Mouse (Mus musculus) intestine, embryonic 16.5 days (tissue): ENCODE data around the gene Prkn. TPM values are rescaled to one million over a fixed set of nuclear protein-coding genes. Genes with fewer than 3 reads are reported as not detected.

Experiments
- ATAC-seq: fragments of 200-750 bp; cut with Nextera tagmentation; 2 replicates; pipeline ENCODE4 v1.8.0; 2017; ENCODE audit warnings: moderate TSS enrichment, moderate library complexity
- H3K27ac ChIP-seq: fragments of 300-500 bp; sonication (generic); 2 replicates; pipeline ENCODE4 v1.5.1; 2014; ENCODE audit warnings: mild to moderate bottlenecking, low read length
- H3K27me3 ChIP-seq: fragments of 300-500 bp; sonication (generic); replicated peaks from 2 replicates; pipeline ENCODE4 v1.6.1; 2014; ENCODE audit warnings: low read length, control low read depth, mixed read lengths; ENCODE audit not compliant: control insufficient read depth, insufficient read depth
- H3K36me3 ChIP-seq: fragments of 300-500 bp; sonication (generic); 2 replicates; pipeline ENCODE4 v1.6.1; 2014; ENCODE audit warnings: low read length, control low read depth; ENCODE audit not compliant: control insufficient read depth, insufficient read depth
- H3K4me1 ChIP-seq: fragments of 300-500 bp; sonication (generic); 2 replicates; pipeline ENCODE4 v1.6.1; 2014; ENCODE audit warnings: low read length, control low read depth, mixed read lengths; ENCODE audit not compliant: control insufficient read depth, insufficient read depth
- H3K4me2 ChIP-seq: fragments of 300-500 bp; sonication (generic); 2 replicates; pipeline ENCODE4 v1.6.1; 2014; ENCODE audit warnings: low read depth, low read length, control low read depth
- H3K4me3 ChIP-seq: fragments of 300-500 bp; sonication (generic); 2 replicates; pipeline ENCODE4 v1.5.1; 2014; ENCODE audit warnings: mild to moderate bottlenecking, low read length
- H3K9ac ChIP-seq: fragments of 300-500 bp; sonication (generic); 2 replicates; pipeline ENCODE4 v1.6.1; 2014; ENCODE audit warnings: low read depth, low read length
- H3K9me3 ChIP-seq: fragments of 300-500 bp; sonication (generic); 2 replicates; pipeline ENCODE4 v1.6.1; 2016; ENCODE audit warnings: low read length, control low read depth; ENCODE audit not compliant: control insufficient read depth
- WGBS: fragments of 180-500 bp; shearing (Covaris S2); extraction: QIAGEN DNeasy Blood & Tissue Kit; methylation state at CpG from one replicate; pipeline ENCODE4 v1.1.7; 2014; 5-methylcytosine and 5-hydroxymethylcytosine counted together
- polyA plus RNA-seq: library from polyadenylated mRNA; unstranded; fragments of >200 nt; fragmentation: Nextera tagmentation; extraction: Ambion mirVana; gene quantifications from 2 replicates; pipeline ENCODE4 v1.2.1, GENCODE M21; 2015

Prkn gene
- polyA plus RNA-seq, 1 experiment from 2014 or later = 1.3 TPM

GRCm38 (mm10) chr17:11089361-11089760 lies 249.2 kb downstream of the Prkn start:
- H3K4me2 ChIP-seq = no peak overlapping the region
- H3K9me3 ChIP-seq = no peaks in the 10 kb centered on the region
- H3K4me3 ChIP-seq = no peak overlapping the region
- no peak overlapping the region for H3K27ac ChIP-seq
- ATAC-seq = no peak
- H3K27me3 ChIP-seq = no peaks in the 10 kb centered on the region
- no peak overlapping the region for H3K9ac ChIP-seq
- no peaks in the 10 kb centered on the region for H3K4me1 ChIP-seq
- 77% methylated on average over 6 of the region's 6 CpGs for WGBS
- H3K36me3 ChIP-seq = no peaks in the 10 kb centered on the region

- peak; percentile 87 for ATAC-seq
- Histone ChIP-seq H3K27me3 (no peaks in the 10 kb centered on the region), H3K36me3 (no peaks in the 10 kb centered on the region), H3K9ac (no peak overlapping the region), H3K4me3 (no peak overlapping the region), H3K9me3 (no peaks in the 10 kb centered on the region), H3K27ac (no peak overlapping the region), H3K4me1 (no peaks in the 10 kb centered on the region), H3K4me2 (no peak overlapping the region)
- WGBS = 31% methylated on average over 6 of the region's 6 CpGs
These were observed 252.7 kb downstream of the Prkn start for GRCm38 (mm10) chr17:11092900-11093299.

GRCm38 (mm10) chr17:11093321-11093720 lies 253.1 kb downstream of the Prkn start:
- Histone ChIP-seq H3K27me3 (no peaks in the 10 kb centered on the region), H3K9me3 (no peaks in the 10 kb centered on the region), H3K4me3 (no peak overlapping the region), H3K27ac (no peak overlapping the region), H3K4me2 (no peak overlapping the region), H3K9ac (no peak overlapping the region), H3K36me3 (no peaks in the 10 kb centered on the region), H3K4me1 (no peaks in the 10 kb centered on the region)
- WGBS = 66% methylated on average over 3 of the region's 3 CpGs
- no peak for ATAC-seq

GRCm38 (mm10) chr17:11107007-11107406 lies 266.8 kb downstream of the Prkn start:
- Histone ChIP-seq H3K4me1 (no peaks in the 10 kb centered on the region), H3K4me2 (no peak overlapping the region), H3K27me3 (no peaks in the 10 kb centered on the region), H3K9ac (no peak overlapping the region), H3K36me3 (no peaks in the 10 kb centered on the region), H3K9me3 (no peaks in the 10 kb centered on the region), H3K27ac (no peak overlapping the region), H3K4me3 (no peak overlapping the region)
- WGBS = 71% methylated on average over 3 of the region's 3 CpGs
- ATAC-seq = no peak

- Histone ChIP-seq H3K4me2 (no peak overlapping the region), H3K4me3 (no peak overlapping the region), H3K4me1 (no peaks in the 10 kb centered on the region), H3K9me3 (no peaks in the 10 kb centered on the region), H3K27ac (no peak overlapping the region), H3K36me3 (no peaks in the 10 kb centered on the region), H3K27me3 (no peaks in the 10 kb centered on the region), H3K9ac (no peak overlapping the region)
- ATAC-seq = no peak
- WGBS = 50% methylated on average over 2 of the region's 2 CpGs
These were observed 267.7 kb downstream of the Prkn start for GRCm38 (mm10) chr17:11107916-11108315.

GRCm38 (mm10) chr17:11117508-11117907 lies 277.3 kb downstream of the Prkn start:
- no peaks in the 10 kb centered on the region for H3K27me3 ChIP-seq
- ATAC-seq = no peak
- H3K4me2 ChIP-seq = no peak overlapping the region
- WGBS = 81% methylated on average over 10 of the region's 10 CpGs
- H3K36me3 ChIP-seq = no peaks in the 10 kb centered on the region
- H3K4me3 ChIP-seq = no peak overlapping the region
- no peak overlapping the region for H3K9ac ChIP-seq
- H3K9me3 ChIP-seq = no peaks in the 10 kb centered on the region
- no peak overlapping the region for H3K27ac ChIP-seq
- no peaks in the 10 kb centered on the region for H3K4me1 ChIP-seq

GRCm38 (mm10) chr17:11124048-11124447 lies 283.9 kb downstream of the Prkn start:
- H3K9ac ChIP-seq = no peak overlapping the region
- 72% methylated on average over 7 of the region's 7 CpGs for WGBS
- H3K4me3 ChIP-seq = no peak overlapping the region
- no peak overlapping the region for H3K27ac ChIP-seq
- no peaks in the 10 kb centered on the region for H3K9me3 ChIP-seq
- no peaks in the 10 kb centered on the region for H3K4me1 ChIP-seq
- H3K4me2 ChIP-seq = no peak overlapping the region
- H3K27me3 ChIP-seq = no peaks in the 10 kb centered on the region
- ATAC-seq = no peak
- no peaks in the 10 kb centered on the region for H3K36me3 ChIP-seq

- no peak overlapping the region for H3K4me3 ChIP-seq
- no peaks in the 10 kb centered on the region for H3K36me3 ChIP-seq
- H3K9ac ChIP-seq = no peak overlapping the region
- no peaks in the 10 kb centered on the region for H3K9me3 ChIP-seq
- no peak overlapping the region for H3K4me2 ChIP-seq
- H3K4me1 ChIP-seq = no peaks in the 10 kb centered on the region
- H3K27ac ChIP-seq = no peak overlapping the region
- ATAC-seq = no peak
- no peaks in the 10 kb centered on the region for H3K27me3 ChIP-seq
- 84% methylated on average over 1 of the region's 1 CpGs for WGBS
These were observed 287.0 kb downstream of the Prkn start for GRCm38 (mm10) chr17:11127217-11127616.

- Histone ChIP-seq H3K9ac (no peak overlapping the region), H3K4me1 (no peaks in the 10 kb centered on the region), H3K4me2 (no peak overlapping the region), H3K4me3 (no peak overlapping the region), H3K27me3 (no peaks in the 10 kb centered on the region), H3K27ac (no peak overlapping the region), H3K36me3 (no peaks in the 10 kb centered on the region), H3K9me3 (no peaks in the 10 kb centered on the region)
- 76% methylated on average over 4 of the region's 4 CpGs for WGBS
- no peak for ATAC-seq
These were observed 290.7 kb downstream of the Prkn start for GRCm38 (mm10) chr17:11130919-11131318.

GRCm38 (mm10) chr17:11142321-11142720 lies 302.1 kb downstream of the Prkn start:
- 70% methylated on average over 5 of the region's 5 CpGs for WGBS
- no peaks in the 10 kb centered on the region for H3K27me3 ChIP-seq
- no peak for ATAC-seq
- no peaks in the 10 kb centered on the region for H3K9me3 ChIP-seq
- H3K4me1 ChIP-seq = no peaks in the 10 kb centered on the region
- H3K4me2 ChIP-seq = no peak overlapping the region
- no peak overlapping the region for H3K9ac ChIP-seq
- no peak overlapping the region for H3K27ac ChIP-seq
- H3K36me3 ChIP-seq = no peaks in the 10 kb centered on the region
- H3K4me3 ChIP-seq = no peak overlapping the region
